Comparison of ENCODE assay signal across 9 mouse cellular contexts in the genomic region with DNA sequence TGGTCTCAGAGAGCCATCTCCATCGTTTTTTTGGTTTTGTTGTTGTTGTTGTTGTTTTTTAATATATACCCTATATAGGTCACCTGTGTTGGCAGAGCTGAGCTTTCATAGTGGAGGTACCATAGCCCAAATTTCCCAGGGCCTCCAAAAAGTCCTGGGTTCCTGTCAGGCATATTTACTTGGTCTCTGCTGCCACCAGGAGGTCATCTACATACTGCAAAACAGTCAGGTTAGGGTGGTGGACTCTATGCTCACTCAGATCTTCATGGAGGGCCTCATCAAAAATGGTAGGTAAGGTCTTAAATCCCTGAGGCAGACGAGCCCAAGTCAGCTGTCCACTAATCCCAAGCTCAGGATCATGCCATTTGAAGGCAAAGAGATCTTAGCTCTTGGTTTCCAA.
DNase-seq lines count a peak whose midpoint lies in the region.
"Had no signal": no experiment of that assay in that cellular context is flagged by ENCODE, and none has a peak within 500 bp of the region (broad histone marks: within the 10 kb centered on the region; RNA-seq: fewer than 3 reads in every experiment).

No protein-coding gene starts in this region.

- DNase-seq in adrenal gland, postnatal 10 days: peak; percentile 28
- DNase-seq in adrenal gland, postnatal 4 days (ENCODE audit: low spot score in 2 of 2): no peak
- peak; percentile 46 for DNase-seq in layer of hippocampus, adult 11-12 months (ENCODE audit: low spot score)
- no peak for DNase-seq in layer of hippocampus, adult 9-11 months
- peak; percentile 47 for DNase-seq in brain, adult 2 months (ENCODE audit: low read depth, low spot score)
- DNase-seq in left cerebral cortex, adult 8-10 months (ENCODE audit: low spot score in 2 of 2): peak; percentile 7 to 9
- DNase-seq in c-Kit-positive CD71-positive TER-119-positive erythroid progenitor cells, embryonic 14.5 days (ENCODE audit: low spot score): no peak
- no peak for DNase-seq in gastrocnemius, adult 8-10 months (ENCODE audit: low spot score in 2 of 2)
- DNase-seq: B cell, adult 2 months had no signal

Comparison
In these comparisons a context has a peak if more than half of its experiments do, and no peak if none do; other contexts are left out.
1. DNase-seq: peak in adrenal gland, postnatal 10 days (single experiment), layer of hippocampus, adult 11-12 months (single experiment), brain, adult 2 months (single experiment) and left cerebral cortex, adult 8-10 months (2 of 2); none in adrenal gland, postnatal 4 days (0 of 2), layer of hippocampus, adult 9-11 months (single experiment), c-Kit-positive CD71-positive TER-119-positive erythroid progenitor cells, embryonic 14.5 days (single experiment) and gastrocnemius, adult 8-10 months (0 of 2).